Mouse (Mus musculus): ENCODE measurements around the gene Inka2.

- TF ChIP-seq CHD2 (IDR thresholded peaks at IDR 0.05; ENCODE audit: low read length) = no peak
- no peak for TF ChIP-seq NELFE (IDR thresholded peaks at IDR 0.05; ENCODE audit: low read depth, low read length)
- peak; percentile 48 to 97 (median 97) for TF ChIP-seq CTCF (IDR thresholded peaks at IDR 0.05 in 2 of 3, conservative IDR thresholded peaks at IDR 0.05 in 1 of 3; ENCODE audit: control insufficient read depth in 1 of 3, insufficient read depth in 1 of 3, low read depth in 2 of 3, low read length in 3 of 3, poor library complexity in 1 of 3, severe bottlenecking in 1 of 3)
- TF ChIP-seq MAX (IDR thresholded peaks at IDR 0.05; ENCODE audit: low read length) = no peak
- no peak for TF ChIP-seq E2F4 (IDR thresholded peaks at IDR 0.05; ENCODE audit: borderline replicate concordance, low read depth, low read length)
- TF ChIP-seq MAZ (IDR thresholded peaks at IDR 0.05; ENCODE audit: low read depth, low read length) = no peak
- no peak for TF ChIP-seq TBP (IDR thresholded peaks at IDR 0.05; ENCODE audit: low read depth, low read length)
- no peak for TF ChIP-seq ETS1 (IDR thresholded peaks at IDR 0.05; ENCODE audit: low read depth, low read length)
- no peak for TF ChIP-seq MEF2A (IDR thresholded peaks at IDR 0.05; ENCODE audit: extremely low read depth, insufficient replicate concordance, low read depth, low read length, poor library complexity, severe bottlenecking)
- TF ChIP-seq ZNF384 (IDR thresholded peaks at IDR 0.05; ENCODE audit: low read depth, low read length) = no peak
- TF ChIP-seq POLR2A (IDR thresholded peaks at IDR 0.05; ENCODE audit: control insufficient read depth in 1 of 2, insufficient read depth in 1 of 2, low read depth in 1 of 2, low read length in 2 of 2, poor library complexity in 1 of 2) = no peak
- no peak for TF ChIP-seq GABPA (IDR thresholded peaks at IDR 0.05; ENCODE audit: low read depth, low read length)
- TF ChIP-seq EP300 (IDR thresholded peaks at IDR 0.05; ENCODE audit: low read depth in 1 of 2, low read length in 2 of 2) = no peak
These were observed 29.7 kb upstream of the Inka2 start for GRCm38 (mm10) chr3:105674595-105675218.

Measured in MEL (cell line).